Mouse (Mus musculus): ENCODE data around the gene Erv3.

The Erv3 gene

GRCm38 (mm10) chr2:131823931-131824330 lies 35.6 kb downstream of the Erv3 start:
- no peak for DNase-seq (ENCODE audit: low spot score in 2 of 2)

GRCm38 (mm10) chr2:131822492-131822891 lies 37.1 kb downstream of the Erv3 start:
- DNase-seq (ENCODE audit: low spot score in 2 of 2): no peak

- no peak for DNase-seq (ENCODE audit: low spot score in 2 of 2)
Observed at GRCm38 (mm10) chr2:131821708-131821990, 37.9 kb downstream of the Erv3 start.

- DNase-seq (ENCODE audit: low spot score in 2 of 2): peak; percentile 68 to 79
Observed at GRCm38 (mm10) chr2:131820932-131821707, 38.4 kb downstream of the Erv3 start.

GRCm38 (mm10) chr2:131820088-131820675 lies 39.4 kb downstream of the Erv3 start:
- DNase-seq (ENCODE audit: low spot score in 2 of 2): peak; percentile 67 to 81

- DNase-seq (ENCODE audit: low spot score in 2 of 2): no peak
Observed at GRCm38 (mm10) chr2:131814327-131814726, 45.2 kb downstream of the Erv3 start.

GRCm38 (mm10) chr2:131813437-131813836 lies 46.1 kb downstream of the Erv3 start:
- DNase-seq (ENCODE audit: low spot score in 2 of 2): no peak

- DNase-seq (ENCODE audit: low spot score in 2 of 2): no peak
Observed at GRCm38 (mm10) chr2:131812480-131813137, 46.9 kb downstream of the Erv3 start.

- DNase-seq (ENCODE audit: low spot score in 2 of 2): no peak
Observed at GRCm38 (mm10) chr2:131811607-131812006, 47.9 kb downstream of the Erv3 start.

GRCm38 (mm10) chr2:131808856-131809255 lies 50.7 kb downstream of the Erv3 start:
- no peak for DNase-seq (ENCODE audit: low spot score in 2 of 2)

GRCm38 (mm10) chr2:131807660-131808059 lies 51.9 kb downstream of the Erv3 start:
- no peak for DNase-seq (ENCODE audit: low spot score in 2 of 2)

- DNase-seq (ENCODE audit: low spot score in 2 of 2): no peak
Observed at GRCm38 (mm10) chr2:131806863-131807262, 52.7 kb downstream of the Erv3 start.

- DNase-seq (ENCODE audit: low spot score in 2 of 2): no peak
Observed at GRCm38 (mm10) chr2:131805306-131805705, 54.2 kb downstream of the Erv3 start.

- no peak for DNase-seq (ENCODE audit: low spot score in 2 of 2)
Observed at GRCm38 (mm10) chr2:131803801-131804200, 55.7 kb downstream of the Erv3 start.

All from spleen, postnatal 36 days (tissue).